Mouse (Mus musculus) small intestine, adult 2 months (tissue): ENCODE results near the gene 1700021F05Rik.

ENCODE experiments used
- CTCF ChIP-seq: fragments of 200-500 bp; IDR thresholded peaks from 2 replicates; pipeline ENCODE4 v1.5.1; 2012; ENCODE audit warnings: low read depth, mild to moderate bottlenecking, control low read depth, inconsistent platforms, low read length, moderate library complexity, mixed read lengths; ENCODE audit not compliant: insufficient replicate concordance, insufficient read length; ENCODE audit errors: extremely low read depth
- POLR2A ChIP-seq: fragments of 200-500 bp; IDR thresholded peaks from 2 replicates; pipeline ENCODE4 v1.6.1; 2012; ENCODE audit warnings: low read depth, mild to moderate bottlenecking, control low read depth, inconsistent platforms, low read length, moderate library complexity

DNA sequence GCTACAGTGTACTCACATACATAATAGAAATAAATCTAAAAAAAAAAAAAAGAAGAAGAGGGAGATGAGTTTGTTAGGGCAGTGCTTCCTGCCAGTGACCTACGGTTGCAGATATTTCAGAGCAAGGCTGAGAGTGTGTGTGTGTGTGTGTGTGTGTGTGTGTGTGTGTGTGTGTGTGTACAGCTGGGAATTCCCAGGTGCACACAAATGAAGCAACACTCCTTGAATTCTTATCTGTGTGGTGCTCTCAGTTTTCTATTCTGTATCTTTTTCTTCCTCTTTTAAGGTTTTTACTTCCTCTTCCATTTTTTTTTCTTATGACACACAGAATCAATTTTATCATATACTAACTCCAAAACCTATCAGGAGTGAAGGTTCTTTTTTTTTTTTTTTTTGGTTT, 36.5 kb downstream of the 1700021F05Rik start:
- TF ChIP-seq CTCF (no peak), POLR2A (no peak)
